Mouse (Mus musculus) right cerebral cortex, postnatal 4 days (tissue): ENCODE results near the gene Alpl.

Experiments
- DNase-seq: peaks from one replicate; pipeline ENCODE4 v3.0.0-alpha.2; 2022

Alpl gene

GRCm38 (mm10) chr4:137797038-137797437, 854 bp upstream of the Alpl start:
- no peak for DNase-seq

GRCm38 (mm10) chr4:137794178-137794900, 1.8 kb downstream of the Alpl start:
- DNase-seq, result no peak

- no peak for DNase-seq
These were observed 2.6 kb downstream of the Alpl start for GRCm38 (mm10) chr4:137793611-137794010.

GRCm38 (mm10) chr4:137791440-137791839, 4.7 kb downstream of the Alpl start:
- DNase-seq, result no peak

GRCm38 (mm10) chr4:137790981-137791380, 5.2 kb downstream of the Alpl start:
- no peak for DNase-seq

- no peak for DNase-seq
These were observed 7.6 kb downstream of the Alpl start for GRCm38 (mm10) chr4:137788511-137789049.

GRCm38 (mm10) chr4:137787589-137788289, 8.4 kb downstream of the Alpl start:
- no peak for DNase-seq

GRCm38 (mm10) chr4:137786488-137786887, 9.7 kb downstream of the Alpl start:
- no peak for DNase-seq

- DNase-seq, result no peak
These were observed 10.9 kb downstream of the Alpl start for GRCm38 (mm10) chr4:137785270-137785669.

GRCm38 (mm10) chr4:137784741-137785140, 11.4 kb downstream of the Alpl start:
- no peak for DNase-seq

GRCm38 (mm10) chr4:137783541-137784191, 12.5 kb downstream of the Alpl start:
- DNase-seq, result peak; percentile 63

- DNase-seq, result no peak
These were observed 14.2 kb downstream of the Alpl start for GRCm38 (mm10) chr4:137781949-137782348.

GRCm38 (mm10) chr4:137780986-137781385, 15.2 kb downstream of the Alpl start:
- DNase-seq, result no peak

- no peak for DNase-seq
These were observed 17.6 kb downstream of the Alpl start for GRCm38 (mm10) chr4:137778397-137779184.

GRCm38 (mm10) chr4:137777866-137778265, 18.3 kb downstream of the Alpl start:
- no peak for DNase-seq

- DNase-seq, result no peak
These were observed 21.7 kb downstream of the Alpl start for GRCm38 (mm10) chr4:137774505-137774904.

- DNase-seq, result no peak
These were observed 22.2 kb downstream of the Alpl start for GRCm38 (mm10) chr4:137774013-137774412.

GRCm38 (mm10) chr4:137773369-137773899, 22.8 kb downstream of the Alpl start:
- no peak for DNase-seq

- DNase-seq, result no peak
These were observed 23.6 kb downstream of the Alpl start for GRCm38 (mm10) chr4:137772438-137773056.

GRCm38 (mm10) chr4:137771749-137772148, 24.4 kb downstream of the Alpl start:
- DNase-seq, result no peak

- no peak for DNase-seq
These were observed 25.1 kb downstream of the Alpl start for GRCm38 (mm10) chr4:137770901-137771612.
